Comparison of ENCODE assay signal across 9 mouse cellular contexts in the genomic region with DNA sequence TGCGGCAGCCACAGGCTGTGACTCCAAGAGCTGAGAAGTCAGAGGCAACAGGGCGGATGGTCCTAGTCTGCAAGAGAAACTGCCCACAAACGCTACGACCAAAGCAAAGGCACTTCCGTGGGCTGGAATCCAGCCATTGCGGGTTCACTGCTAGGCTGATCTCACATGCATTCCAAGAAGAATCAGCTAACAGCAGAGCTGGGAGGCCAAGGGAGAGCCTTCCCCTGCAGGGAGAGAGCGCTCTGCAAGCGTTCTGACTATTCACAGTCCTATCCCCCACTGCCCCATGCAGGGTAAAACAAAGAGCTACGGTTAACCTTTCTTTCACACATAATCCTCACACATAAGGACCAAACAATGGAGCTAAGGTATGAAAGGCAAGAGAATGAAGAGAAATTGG. TPM values are rescaled to one million over a fixed set of nuclear protein-coding genes. Genes with fewer than 3 reads are reported as not detected.
A peak's percentile ranks its signal among the peaks of the same experiment; 100 is the strongest.
DNase-seq lines count a peak whose midpoint lies in the region; ATAC-seq and TF ChIP-seq lines count a peak whose summit lies in the region.
"Had no signal": no experiment of that assay in that cellular context is flagged by ENCODE, and none has a peak within 500 bp of the region (broad histone marks: within the 10 kb centered on the region; RNA-seq: fewer than 3 reads in every experiment).

No protein-coding gene starts in this region.

- H3K4me3 ChIP-seq in forebrain, embryonic 10.5 days, result peak overlapping the region; percentile 14; the same call in 1 of the 2 replicates
- no peak overlapping the region for H3K4me3 ChIP-seq in forebrain, postnatal 0 days (ENCODE audit: low read depth, low read length)
- H3K4me3 ChIP-seq in cerebellum, adult 2 months (replicated peaks; ENCODE audit: insufficient read depth, low read depth, low read length), result no peak overlapping the region
- H3K4me3 ChIP-seq: hindbrain, embryonic 15.5 days had no signal

- peak overlapping the region; percentile 80 for H3K27ac ChIP-seq in forebrain, embryonic 10.5 days
- H3K27ac ChIP-seq in forebrain, postnatal 0 days (ENCODE audit: low read depth, low read length), result no peak overlapping the region; the same call in 1 of the 2 replicates
- H3K27ac ChIP-seq in cerebellum, adult 2 months (ENCODE audit: insufficient read depth, low read length), result no peak overlapping the region
- H3K27ac ChIP-seq: hindbrain, embryonic 15.5 days had no signal

- H3K4me2 ChIP-seq in forebrain, postnatal 0 days (ENCODE audit: low read depth), result no peak overlapping the region
- H3K4me2 ChIP-seq: hindbrain, embryonic 15.5 days had no signal

- H3K9ac ChIP-seq in forebrain, postnatal 0 days, result no peak overlapping the region
- H3K9ac ChIP-seq: hindbrain, embryonic 15.5 days had no signal

- intact Hi-C loops in heart, postnatal 10 days (cut with DNase I), result no loop called here

- peaks cover 39% of the 10 kb centered on the region for H3K4me1 ChIP-seq in forebrain, embryonic 10.5 days
- H3K4me1 ChIP-seq in forebrain, postnatal 0 days (ENCODE audit: insufficient read depth), result 0 out of 2 replicates have a peak, but pooled peaks cover 5% of the 10 kb centered on the region
- no peaks in the 10 kb centered on the region for H3K4me1 ChIP-seq in cerebellum, adult 2 months (ENCODE audit: control insufficient read depth, insufficient read depth, low read length)

- TF ChIP-seq CTCF in forebrain, postnatal 0 days (IDR thresholded peaks at IDR 0.05; ENCODE audit: low read depth), result no peak
- no peak for TF ChIP-seq CTCF in brain, embryonic 14.5 days (IDR thresholded peaks at IDR 0.05; ENCODE audit: borderline replicate concordance, extremely low read depth, insufficient read depth, insufficient read length)
- TF ChIP-seq CTCF in cerebellum, adult 2 months (IDR thresholded peaks at IDR 0.05; ENCODE audit: borderline replicate concordance, insufficient read depth, low read depth, low read length), result no peak

- no peaks in the 10 kb centered on the region for H3K27me3 ChIP-seq in forebrain, embryonic 10.5 days (ENCODE audit: poor library complexity, severe bottlenecking)
- H3K27me3 ChIP-seq in forebrain, postnatal 0 days (ENCODE audit: insufficient read depth, low read length), result no peaks in the 10 kb centered on the region
- no peaks in the 10 kb centered on the region for H3K27me3 ChIP-seq in cerebellum, adult 2 months (ENCODE audit: control insufficient read depth, insufficient read depth, low read length)
- H3K27me3 ChIP-seq: hindbrain, embryonic 15.5 days had no signal

- TF ChIP-seq POLR2A in brain, embryonic 14.5 days (IDR thresholded peaks at IDR 0.05; ENCODE audit: borderline replicate concordance, extremely low read depth, insufficient read depth, insufficient read length, poor library complexity, severe bottlenecking), result no peak
- no peak for TF ChIP-seq POLR2A in cerebellum, adult 2 months (IDR thresholded peaks at IDR 0.05; ENCODE audit: borderline replicate concordance, insufficient read depth, low read length)

- peak; percentile 62 for DNase-seq in forebrain, embryonic 10.5 days (ENCODE audit: extremely low spot score, low spot score)
- no peak for DNase-seq in forebrain, postnatal 0 days
- peak; percentile 60 for DNase-seq in brain, embryonic 14.5 days (ENCODE audit: low read depth)
- DNase-seq in heart, postnatal 10 days, result peak; percentile 29 to 41
- DNase-seq in lung, postnatal 14 days, result peak; percentile 33
- no peak for DNase-seq in cerebellum, adult 2 months
- no peak for DNase-seq in cerebellum, adult 11-12 months
- DNase-seq in layer of hippocampus, adult 8-10 months (ENCODE audit: low spot score in 2 of 2), result no peak

- ATAC-seq in forebrain, postnatal 0 days, result no peak

- 12% methylated on average over 9 of the region's 9 CpGs for WGBS in forebrain, embryonic 10.5 days
- 13% methylated on average over 9 of the region's 9 CpGs for WGBS in forebrain, postnatal 0 days
- WGBS in cerebellum, adult 2 months, result 40% methylated on average over 9 of the region's 9 CpGs

- no peaks in the 10 kb centered on the region for H3K9me3 ChIP-seq in forebrain, embryonic 10.5 days
- no peaks in the 10 kb centered on the region for H3K9me3 ChIP-seq in forebrain, postnatal 0 days (ENCODE audit: low read length)
- H3K9me3 ChIP-seq: hindbrain, embryonic 15.5 days had no signal

- peaks cover 55% of the 10 kb centered on the region for H3K36me3 ChIP-seq in forebrain, embryonic 10.5 days (replicated peaks)
- H3K36me3 ChIP-seq in forebrain, postnatal 0 days (ENCODE audit: insufficient read depth), result peaks cover 55% of the 10 kb centered on the region

RNA-seq across cellular contexts. Expression of a gene that starts 56.6 kb away (rescaled TPM):
- polyA plus RNA-seq in forebrain, embryonic 10.5 days (2016; fragmentation: Nextera tagmentation; extraction: Ambion mirVana), result 7.8 and 9.3 TPM in 2 replicates
- total RNA-seq in forebrain, postnatal 0 days (2014; rRNA removed), result 14.8 and 17.8 TPM in 2 replicates
- 10.6 and 14.2 TPM in 2 replicates for polyA plus RNA-seq in forebrain, postnatal 0 days (2015; fragmentation: Nextera tagmentation; extraction: Ambion mirVana)
- 13.0 and 18.1 TPM in 2 replicates for polyA plus RNA-seq in brain, embryonic 14.5 days (2012; rRNA removed)
- 10 to 100 TPM; 20.6 to 20.7 TPM for total RNA-seq in heart, postnatal 10 days (2021)
- polyA plus RNA-seq in cerebellum, adult 2 months (2012; rRNA removed), result 21.7 and 24.8 TPM in 2 replicates
- 10 to 100 TPM; 20.5 to 24.6 (median 21.8) TPM for total RNA-seq in layer of hippocampus, adult 8-10 months (2022)

Comparison
In these comparisons a context has a peak if more than half of its experiments do, and no peak if none do; other contexts are left out.
1. DNase-seq: peak in forebrain, embryonic 10.5 days (single experiment), brain, embryonic 14.5 days (single experiment), heart, postnatal 10 days (2 of 2) and lung, postnatal 14 days (single experiment); none in forebrain, postnatal 0 days (single experiment), cerebellum, adult 2 months (0 of 2), cerebellum, adult 11-12 months (single experiment) and layer of hippocampus, adult 8-10 months (0 of 2).